Mouse (Mus musculus) bone marrow, adult 2 months (tissue): ENCODE results near the gene Rccd1.

Experiments used
- CTCF ChIP-seq: fragments of 200-500 bp; IDR thresholded peaks from 2 replicates; pipeline ENCODE4 v1.5.1; 2011; ENCODE audit warnings: low read length, control low read depth; ENCODE audit not compliant: control insufficient read depth, insufficient read depth
- POLR2A ChIP-seq: fragments of 200-500 bp; IDR thresholded peaks from 2 replicates; pipeline ENCODE4 v1.6.1; 2011; ENCODE audit warnings: low read depth, mild to moderate bottlenecking, control low read depth, low read length, borderline replicate concordance; ENCODE audit not compliant: control insufficient read depth

DNA sequence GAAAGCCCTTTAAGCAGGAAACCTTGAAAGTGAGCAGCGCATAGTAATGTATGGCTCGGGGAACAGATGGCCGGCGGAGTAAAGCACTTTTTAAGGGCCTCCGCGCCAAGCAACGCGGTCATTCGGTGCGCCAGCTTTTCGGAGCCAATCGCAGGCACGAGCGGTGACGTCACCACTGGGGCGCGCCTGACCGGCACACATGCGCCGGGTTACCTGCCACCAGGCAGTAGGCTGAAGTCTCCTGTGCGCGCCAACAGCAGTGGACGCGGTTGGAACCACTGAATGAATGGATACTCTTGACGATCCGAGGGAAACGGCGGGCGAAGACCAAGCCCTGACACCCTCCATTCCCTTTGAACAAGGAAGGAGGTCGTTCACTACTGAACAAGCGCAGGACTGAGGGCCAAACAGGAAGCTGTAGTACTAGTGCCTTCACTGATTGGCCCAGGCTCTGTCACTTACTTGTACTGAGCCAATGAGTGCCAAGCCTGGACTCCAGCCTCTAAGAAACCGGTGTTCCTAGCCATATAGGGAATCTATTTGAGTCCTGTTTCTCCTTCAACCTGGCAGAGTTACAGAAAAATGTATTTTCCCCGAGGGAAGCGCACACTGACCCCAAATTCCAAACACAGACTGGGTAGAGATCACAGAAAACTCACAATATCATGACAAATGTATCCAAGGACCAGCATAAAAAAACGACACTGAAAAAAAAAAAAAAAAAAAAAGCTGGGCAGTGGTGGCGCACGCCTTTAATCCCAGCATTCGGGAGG, at the start of gene Rccd1:
- TF ChIP-seq POLR2A = peak; percentile 64
- no peak for TF ChIP-seq CTCF
